Mouse (Mus musculus) layer of hippocampus, adult 18-20 months (tissue): ENCODE data around the gene Bcl2l15. TPM values are rescaled to one million over a fixed set of nuclear protein-coding genes. Genes with fewer than 3 reads are reported as not detected.

Source experiments
- DNase-seq, 2 experiments: peaks; one replicate each; pipeline ENCODE4 v3.0.0; 2022; ENCODE audit warnings: low spot score in 2 of 2
- total RNA-seq, 2 experiments: library from RNA; stranded (reverse); gene quantifications; 2 replicates each; pipeline ENCODE4 v1.2.3; 2021

Gene Bcl2l15
- total RNA-seq, 2 experiments from 2014 or later: 1.1 to 1.4 TPM

DNA sequence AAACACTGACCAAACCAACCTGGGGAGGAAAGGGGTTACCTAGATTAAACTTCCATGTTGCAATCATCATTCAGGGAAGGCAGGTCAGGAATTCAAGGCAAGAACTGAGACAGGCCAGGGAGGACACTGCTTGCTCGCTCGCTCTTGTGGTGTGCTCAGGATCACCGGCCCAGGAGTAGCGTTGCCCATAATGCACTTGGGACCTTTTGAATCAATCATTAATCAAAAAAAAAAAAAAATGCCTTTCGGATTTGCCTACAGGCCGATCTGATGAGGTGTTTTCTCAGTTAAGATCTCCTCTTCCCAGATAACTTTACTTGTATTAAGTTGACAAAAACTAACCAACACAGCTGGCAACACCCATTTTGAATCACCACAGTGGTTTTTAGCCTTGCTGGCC, 31.8 kb downstream of the Bcl2l15 start:
- no peak for DNase-seq

DNA sequence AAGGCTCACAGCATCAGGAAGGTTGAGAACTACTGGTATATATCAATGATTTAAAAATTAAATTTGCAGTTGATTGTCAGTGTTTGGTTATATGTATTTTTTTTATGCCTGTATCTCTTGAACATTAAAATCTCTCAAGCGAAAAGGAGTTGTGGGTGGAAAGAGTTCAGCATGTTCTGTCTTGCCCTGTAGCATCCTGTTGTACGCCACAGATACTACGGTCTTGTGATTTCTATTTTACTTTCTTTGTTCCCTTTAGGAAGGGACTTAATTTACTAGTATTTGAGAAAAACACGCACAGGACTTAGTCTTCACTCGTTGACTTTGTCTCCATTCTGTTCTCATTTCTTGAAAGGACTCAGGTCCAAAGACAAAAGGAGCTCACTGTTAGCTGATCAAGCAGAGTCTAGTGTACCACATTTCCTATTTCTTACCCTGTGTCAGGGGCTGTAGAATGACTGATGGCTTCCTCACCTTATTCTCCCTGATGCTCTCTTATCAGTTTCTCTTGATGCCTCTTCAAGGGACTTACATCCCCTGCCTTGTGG, 35.1 kb downstream of the Bcl2l15 start:
- DNase-seq: no peak

DNA sequence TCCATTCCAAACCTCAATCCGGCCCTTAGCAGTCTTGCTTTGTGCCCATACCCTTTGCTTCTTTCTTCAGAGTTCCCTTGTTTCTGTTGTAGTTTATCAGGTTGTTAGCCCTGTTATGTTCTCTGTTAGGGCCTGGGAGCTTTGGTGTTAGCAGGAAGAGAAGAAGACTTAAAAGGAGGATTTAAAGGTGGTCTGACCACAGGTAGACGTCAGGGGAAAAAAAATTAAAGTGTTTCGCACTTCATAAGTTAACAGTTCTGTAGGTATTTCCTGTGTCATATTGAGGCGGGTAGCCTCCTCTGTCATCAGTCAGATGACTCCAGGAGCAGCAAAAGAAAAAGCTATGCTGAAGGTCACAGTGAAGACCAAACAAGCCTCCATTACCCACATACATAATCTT, 35.6 kb downstream of the Bcl2l15 start:
- DNase-seq: no peak

GRCm38 (mm10) chr3:103872663-103873098, 40.3 kb downstream of the Bcl2l15 start:
- no peak for DNase-seq

DNA sequence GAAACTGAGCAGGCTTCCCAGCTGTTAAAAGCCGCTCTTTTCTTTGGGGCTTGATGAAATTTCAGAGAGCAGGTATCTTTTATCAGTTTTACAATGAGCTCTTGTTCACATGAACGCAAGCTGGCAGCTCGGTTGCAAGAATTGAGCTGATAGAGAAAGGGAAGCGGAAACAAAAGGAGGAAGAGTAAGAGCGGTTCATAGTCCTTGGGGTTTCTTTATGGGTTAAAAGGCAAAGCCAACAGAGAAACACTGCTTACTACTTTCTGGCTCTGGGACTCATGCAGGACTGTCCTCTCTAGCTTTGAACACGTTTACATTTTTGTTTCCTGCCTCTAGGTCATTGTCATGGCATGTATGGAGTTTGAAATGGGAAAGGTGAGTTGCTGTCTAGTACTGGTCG, 41.9 kb downstream of the Bcl2l15 start:
- DNase-seq: no peak

DNA sequence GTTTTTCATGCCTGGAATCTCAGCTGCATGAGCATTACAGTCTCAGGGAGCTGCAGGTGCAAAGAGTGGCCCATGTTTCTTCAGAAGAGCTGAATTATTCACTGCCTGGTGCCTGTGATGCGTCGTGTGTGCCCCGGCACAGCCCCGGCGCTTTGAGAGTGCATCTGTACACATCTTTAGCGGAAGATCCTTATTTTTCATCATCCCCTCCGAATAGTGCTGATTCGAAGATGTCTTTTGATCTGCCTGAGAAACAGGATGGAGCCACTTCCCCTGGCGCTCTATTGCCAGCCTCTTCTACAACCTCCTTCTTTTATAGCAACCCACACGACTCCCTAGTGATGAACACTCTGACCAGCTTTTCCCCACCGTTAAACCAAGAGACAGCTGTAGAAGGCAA, 53.5 kb downstream of the Bcl2l15 start:
- no peak for DNase-seq

DNA sequence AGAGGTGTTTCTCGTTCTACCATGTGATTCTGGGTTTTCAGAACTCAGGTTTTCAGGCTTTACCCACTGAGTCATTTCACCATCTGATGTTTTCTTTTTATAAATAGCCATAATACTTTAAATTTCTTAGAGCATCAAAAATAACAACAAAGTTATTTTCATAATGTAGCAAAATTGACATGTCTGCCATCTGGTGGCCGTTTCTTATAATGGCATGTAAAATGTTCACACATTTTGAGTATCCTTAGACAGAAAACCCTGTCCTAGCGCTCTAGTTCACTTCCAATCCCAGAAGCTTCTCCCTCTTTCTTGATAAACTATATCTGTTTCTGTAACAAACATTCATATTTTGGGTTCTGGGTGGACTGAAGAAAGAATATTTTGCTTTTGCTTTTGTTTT, 55.2 kb downstream of the Bcl2l15 start:
- DNase-seq: peak in 1 of 2 experiments; percentile 75

GRCm38 (mm10) chr3:103893374-103893773, 61.0 kb downstream of the Bcl2l15 start:
- DNase-seq: no peak

Other genes with a start within 250 kb of the Bcl2l15 start
- gene Atg4a-ps, start 186.5 kb upstream of the Bcl2l15 start, total RNA-seq: 1 to 10 TPM in 1 of 2 experiments, under 1 TPM in 1; 0.18 to 1.2 TPM
- 10 to 100 TPM; 12.0 to 14.1 TPM for gene Olfml3, start 94.6 kb upstream of the Bcl2l15 start, total RNA-seq
- gene Gm10964, start 93.2 kb upstream of the Bcl2l15 start, total RNA-seq: not detected
- 100 to 1,000 TPM; 131 to 137 TPM for gene Hipk1, start 41.0 kb upstream of the Bcl2l15 start, total RNA-seq
- 10 to 100 TPM in 1 of 2 experiments, 1 to 10 TPM in 1; 9.0 to 12.2 TPM for gene Dclre1b, start 23.2 kb upstream of the Bcl2l15 start, total RNA-seq
- gene Ap4b1, start 23.1 kb upstream of the Bcl2l15 start, total RNA-seq: 10 to 100 TPM; 11.4 to 12.6 TPM
- gene Gm43064, start 23.0 kb upstream of the Bcl2l15 start, total RNA-seq: under 1 TPM; 0.42 to 0.79 TPM
- gene Ptpn22, start 27.2 kb downstream of the Bcl2l15 start, total RNA-seq: under 1 TPM; 0.68 to 0.89 TPM
- 10 to 100 TPM; 22.1 to 25.9 TPM for gene Rsbn1, start 81.5 kb downstream of the Bcl2l15 start, total RNA-seq
- gene Phtf1, start 135.5 kb downstream of the Bcl2l15 start, total RNA-seq: 10 to 100 TPM; 42.4 to 43.7 TPM